Mouse (Mus musculus): ENCODE results near the gene C2cd3. TPM values are rescaled to one million over a fixed set of nuclear protein-coding genes. Genes with fewer than 3 reads are reported as not detected.

The C2cd3 gene
- polyA plus RNA-seq, 1 experiment from 2014 or later: 21.2 TPM

DNA sequence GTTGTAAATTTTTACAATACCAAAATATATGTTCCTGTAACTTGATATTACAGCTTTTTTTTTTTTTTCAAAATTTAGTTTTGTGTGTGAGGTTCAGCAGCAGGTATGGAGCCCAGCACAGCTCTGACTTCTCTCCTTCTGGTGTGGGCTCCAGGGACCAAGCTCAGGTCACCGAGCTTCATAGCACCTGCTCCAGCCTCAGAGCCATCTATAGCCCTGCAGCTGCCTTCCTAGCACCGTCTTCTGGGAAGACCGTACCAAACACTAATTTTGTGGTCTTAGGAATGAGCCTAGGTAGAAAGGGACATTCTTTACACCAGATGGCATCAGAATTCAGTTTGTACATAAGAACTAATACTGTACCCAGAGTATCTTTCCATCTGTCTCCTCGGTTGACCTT, 36.7 kb downstream of the C2cd3 start:
- Histone ChIP-seq H3K4me1 (replicated peaks) (no peaks in the 10 kb centered on the region), H3K27me3 (no peaks in the 10 kb centered on the region), H3K4me2 (no peak overlapping the region), H3K27ac (replicated peaks) (no peak overlapping the region), H3K4me3 (no peak overlapping the region), H3K9ac (no peak overlapping the region), H3K36me3 (peaks cover 89% of the 10 kb centered on the region), H3K9me3 (no peaks in the 10 kb centered on the region)
- WGBS: 96% methylated on average over 4 of the region's 4 CpGs
- ATAC-seq (ENCODE audit: low read depth): no peak

DNA sequence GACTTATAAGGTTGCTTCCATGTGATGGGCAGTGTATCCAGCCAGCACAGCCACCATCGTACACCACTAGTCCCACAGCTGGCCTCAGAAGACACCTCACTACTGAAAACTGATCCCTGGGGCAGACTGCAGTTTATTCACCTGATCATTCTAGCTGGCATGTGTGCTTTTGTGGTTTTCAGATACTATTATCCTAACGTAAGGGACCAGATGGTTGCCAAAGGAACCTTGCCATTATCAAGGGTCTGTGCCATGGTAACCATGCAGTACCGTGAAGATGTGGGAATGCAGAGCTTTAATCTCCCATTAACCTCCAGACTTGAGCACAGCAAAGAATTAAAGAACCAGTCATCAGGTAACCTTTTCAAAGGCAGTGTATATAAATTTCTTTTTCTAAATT, 53.8 kb downstream of the C2cd3 start:
- Histone ChIP-seq H3K27me3 (no peaks in the 10 kb centered on the region), H3K9ac (no peak overlapping the region), H3K36me3 (peaks cover 81% of the 10 kb centered on the region), H3K27ac (replicated peaks) (no peak overlapping the region), H3K9me3 (no peaks in the 10 kb centered on the region), H3K4me2 (no peak overlapping the region), H3K4me1 (replicated peaks) (no peaks in the 10 kb centered on the region), H3K4me3 (no peak overlapping the region)
- 76% methylated on average over 3 of the region's 3 CpGs for WGBS
- ATAC-seq (ENCODE audit: low read depth): no peak

DNA sequence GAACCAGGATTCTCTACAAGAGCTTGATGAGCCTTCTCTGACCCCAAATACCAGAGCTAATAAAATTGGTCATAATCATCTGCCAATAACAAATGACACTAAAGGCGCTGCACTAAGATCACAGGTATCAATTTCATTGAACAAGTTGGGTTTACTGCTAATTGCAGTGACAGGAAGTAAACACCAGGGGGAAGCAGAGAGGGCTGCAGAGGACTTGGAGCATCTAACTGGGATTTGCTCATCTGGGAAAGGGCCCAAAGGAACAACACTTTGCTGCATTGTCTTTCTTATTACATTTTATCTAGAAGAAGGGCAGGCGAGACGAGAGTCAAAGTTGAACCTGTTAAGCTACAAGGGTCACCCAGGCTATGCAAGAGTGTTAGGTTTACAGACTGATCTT, 57.1 kb downstream of the C2cd3 start:
- H3K36me3 ChIP-seq: peaks cover 86% of the 10 kb centered on the region
- H3K27me3 ChIP-seq: no peaks in the 10 kb centered on the region
- ATAC-seq (ENCODE audit: low read depth): no peak
- H3K4me2 ChIP-seq: no peak overlapping the region
- no peak overlapping the region for H3K4me3 ChIP-seq
- WGBS: 68% methylated on average over 3 of the region's 3 CpGs
- no peaks in the 10 kb centered on the region for H3K9me3 ChIP-seq
- H3K4me1 ChIP-seq (replicated peaks): no peaks in the 10 kb centered on the region
- H3K27ac ChIP-seq (replicated peaks): no peak overlapping the region
- no peak overlapping the region for H3K9ac ChIP-seq

DNA sequence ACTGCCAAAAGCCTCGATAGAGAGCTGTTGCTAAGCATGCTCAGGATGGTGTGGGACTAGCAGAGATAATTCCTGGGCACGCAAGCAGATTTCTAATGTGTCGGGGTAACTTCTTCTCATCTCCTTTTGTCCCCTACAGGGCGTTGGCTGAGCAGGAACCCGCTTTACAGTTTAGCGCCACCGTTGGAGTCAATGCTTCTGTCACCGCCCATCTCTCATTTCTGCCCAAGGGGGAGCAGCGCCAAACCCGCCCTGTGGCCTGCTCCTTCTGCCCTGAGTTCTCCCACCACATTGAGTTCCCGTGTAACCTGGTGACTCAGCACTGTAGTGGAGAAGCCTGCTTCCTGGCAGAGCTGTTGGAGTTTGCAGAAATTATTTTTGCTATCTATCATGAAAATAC, 57.9 kb downstream of the C2cd3 start:
- Histone ChIP-seq H3K36me3 (peaks cover 81% of the 10 kb centered on the region), H3K4me2 (no peak overlapping the region), H3K4me1 (replicated peaks) (no peaks in the 10 kb centered on the region), H3K9ac (no peak overlapping the region), H3K4me3 (no peak overlapping the region), H3K9me3 (no peaks in the 10 kb centered on the region), H3K27me3 (no peaks in the 10 kb centered on the region), H3K27ac (replicated peaks) (no peak overlapping the region)
- 90% methylated on average over 11 of the region's 11 CpGs for WGBS
- no peak for ATAC-seq (ENCODE audit: low read depth)

DNA sequence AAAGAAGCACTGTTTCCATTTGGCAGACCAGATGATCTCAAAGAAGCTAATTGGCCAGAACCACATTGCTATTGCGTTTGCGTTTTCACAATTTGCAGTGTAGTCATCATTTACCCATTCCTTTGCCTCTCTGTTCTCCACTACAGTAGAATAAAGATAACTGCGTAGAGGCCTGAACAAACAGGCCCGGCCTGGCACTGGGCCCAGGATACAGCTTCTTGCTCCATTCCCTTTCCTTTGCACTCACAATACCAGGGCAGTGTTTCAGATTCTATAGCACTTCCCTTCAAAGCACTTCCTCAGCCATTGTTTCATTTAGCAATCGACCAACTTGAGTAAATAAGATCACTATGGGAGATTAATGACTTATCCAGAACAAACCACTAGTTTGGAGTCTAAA, 59.1 kb downstream of the C2cd3 start:
- Histone ChIP-seq H3K27ac (replicated peaks) (no peak overlapping the region), H3K9me3 (no peaks in the 10 kb centered on the region), H3K9ac (no peak overlapping the region), H3K36me3 (peaks cover 81% of the 10 kb centered on the region), H3K4me3 (no peak overlapping the region), H3K4me1 (replicated peaks) (no peaks in the 10 kb centered on the region), H3K4me2 (no peak overlapping the region), H3K27me3 (no peaks in the 10 kb centered on the region)
- ATAC-seq (ENCODE audit: low read depth): no peak
- WGBS: 74% methylated on average over 5 of the region's 5 CpGs

DNA sequence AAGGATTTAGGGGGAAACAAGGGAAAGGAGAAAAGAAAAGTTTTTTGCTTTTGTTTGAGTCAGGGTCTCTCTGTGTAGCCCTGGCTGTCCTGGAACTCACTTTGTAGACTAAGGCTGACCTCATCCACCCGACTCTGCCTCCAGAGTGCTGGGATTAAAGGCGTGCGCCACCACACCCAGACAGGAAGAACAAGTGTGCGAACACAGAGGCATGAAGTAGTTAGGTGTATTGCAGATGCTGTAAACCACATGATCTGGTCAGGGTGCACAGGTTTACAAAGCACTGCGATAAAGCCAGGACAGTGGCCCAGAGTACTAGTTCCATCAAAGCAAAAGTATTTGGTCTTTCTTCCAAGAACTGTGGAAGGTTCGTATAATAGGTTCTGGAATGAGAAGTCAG, 61.3 kb downstream of the C2cd3 start:
- Histone ChIP-seq H3K4me3 (no peak overlapping the region), H3K4me1 (replicated peaks) (no peaks in the 10 kb centered on the region), H3K27ac (replicated peaks) (no peak overlapping the region), H3K36me3 (peaks cover 83% of the 10 kb centered on the region), H3K27me3 (no peaks in the 10 kb centered on the region), H3K9ac (no peak overlapping the region), H3K4me2 (no peak overlapping the region), H3K9me3 (no peaks in the 10 kb centered on the region)
- WGBS: 96% methylated on average over 6 of the region's 6 CpGs
- ATAC-seq (ENCODE audit: low read depth): no peak

DNA sequence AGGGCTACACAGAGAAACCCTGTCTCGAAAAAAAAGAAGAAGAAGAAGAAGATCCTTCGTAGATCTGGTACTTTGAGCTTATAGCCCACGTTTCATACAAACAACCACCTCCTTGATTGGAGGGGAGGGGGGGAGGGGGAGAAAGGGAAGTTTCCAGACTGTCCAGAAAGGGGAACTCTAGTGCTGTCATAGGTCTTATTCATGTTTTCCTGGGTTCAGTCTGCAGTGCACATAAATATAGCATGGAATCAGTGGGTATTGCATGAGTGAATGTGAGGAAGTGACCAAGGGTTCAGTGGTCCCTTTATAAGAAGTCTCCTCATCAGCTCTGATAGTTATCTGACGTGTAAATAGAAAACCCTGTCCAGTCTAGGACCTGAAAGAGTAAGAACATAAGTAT, 71.7 kb downstream of the C2cd3 start:
- 89% methylated on average over 4 of the region's 4 CpGs for WGBS
- ATAC-seq (ENCODE audit: low read depth): no peak

DNA sequence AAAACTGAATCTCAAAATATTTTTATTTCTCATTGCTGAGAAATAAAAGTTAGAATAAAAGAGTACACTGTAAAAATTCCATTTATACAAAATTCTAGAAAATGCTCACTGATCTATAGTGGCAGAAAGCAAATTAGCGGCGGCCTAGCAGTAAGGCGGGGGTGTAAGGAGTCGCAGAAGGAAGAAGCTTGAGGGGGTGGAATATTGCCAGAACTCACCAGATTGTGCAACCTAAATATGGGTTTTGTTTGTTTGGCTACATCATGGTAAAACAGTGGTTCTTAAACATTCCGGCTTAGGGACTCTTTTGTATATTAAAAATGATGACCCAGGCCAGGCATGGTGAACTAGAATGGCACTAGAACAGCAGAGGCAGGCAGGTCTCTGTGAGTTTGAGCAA, 74.2 kb downstream of the C2cd3 start:
- H3K4me1 ChIP-seq (replicated peaks): no peaks in the 10 kb centered on the region
- no peaks in the 10 kb centered on the region for H3K9me3 ChIP-seq
- no peak for ATAC-seq (ENCODE audit: low read depth)
- H3K4me2 ChIP-seq: no peak overlapping the region
- peaks cover 89% of the 10 kb centered on the region for H3K36me3 ChIP-seq
- no peak overlapping the region for H3K27ac ChIP-seq (replicated peaks)
- H3K4me3 ChIP-seq: no peak overlapping the region
- no peak overlapping the region for H3K9ac ChIP-seq
- H3K27me3 ChIP-seq: no peaks in the 10 kb centered on the region
- 96% methylated on average over 5 of the region's 5 CpGs for WGBS

More for the DNA sequence above, 71.7 kb downstream of the C2cd3 start:
- no peak overlapping the region for H3K4me3 ChIP-seq
- H3K9ac ChIP-seq: no peak overlapping the region
- H3K27me3 ChIP-seq: no peaks in the 10 kb centered on the region
- no peaks in the 10 kb centered on the region for H3K4me1 ChIP-seq (replicated peaks)
- H3K4me2 ChIP-seq: no peak overlapping the region
- H3K9me3 ChIP-seq: no peaks in the 10 kb centered on the region
- H3K27ac ChIP-seq (replicated peaks): no peak overlapping the region
- H3K36me3 ChIP-seq: peaks cover 87% of the 10 kb centered on the region

DNA sequence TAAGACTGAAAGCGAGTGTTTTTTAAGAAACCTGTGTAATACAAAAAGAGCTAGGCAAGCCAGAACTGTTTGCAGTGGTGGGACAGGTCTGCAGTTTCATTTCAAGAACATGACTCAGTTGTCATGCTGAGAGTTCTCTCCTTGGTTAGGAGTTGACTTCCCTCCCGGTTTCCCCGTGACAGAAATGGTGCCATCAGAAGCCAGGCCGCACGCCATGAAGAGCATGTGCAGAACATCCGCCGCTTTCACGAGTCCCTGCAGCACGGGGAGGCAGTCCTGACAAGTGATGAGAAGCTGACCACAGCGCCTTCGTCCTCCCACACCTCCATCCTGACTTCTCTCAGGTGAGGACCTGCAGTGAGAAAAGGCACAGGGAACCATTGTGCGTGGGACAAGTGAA, 76.5 kb downstream of the C2cd3 start:
- Histone ChIP-seq H3K27me3 (no peaks in the 10 kb centered on the region), H3K4me3 (no peak overlapping the region), H3K4me2 (no peak overlapping the region), H3K27ac (replicated peaks) (no peak overlapping the region), H3K9me3 (no peaks in the 10 kb centered on the region), H3K4me1 (replicated peaks) (no peaks in the 10 kb centered on the region), H3K36me3 (peaks cover 91% of the 10 kb centered on the region), H3K9ac (no peak overlapping the region)
- WGBS: 95% methylated on average over 12 of the region's 12 CpGs
- no peak for ATAC-seq (ENCODE audit: low read depth)

DNA sequence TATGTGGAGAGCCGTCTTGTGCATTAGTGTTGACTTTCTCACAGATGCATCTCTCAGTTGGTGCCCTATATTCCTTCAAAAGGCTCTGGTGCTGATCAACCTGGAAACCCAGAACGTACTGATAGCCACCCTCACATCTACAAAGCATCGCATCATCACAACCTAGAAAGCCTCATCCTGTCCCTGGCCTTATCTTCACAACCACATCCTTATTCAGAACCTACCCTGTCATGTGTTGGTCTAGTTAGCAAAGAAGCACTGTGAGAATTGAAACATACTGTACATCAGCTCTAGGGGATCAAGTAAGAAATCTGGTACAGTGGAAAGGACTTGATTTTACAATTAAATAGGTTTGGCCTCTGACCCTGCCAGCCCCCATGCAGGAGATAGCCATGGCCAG, 77.0 kb downstream of the C2cd3 start:
- ATAC-seq (ENCODE audit: low read depth): no peak
- Histone ChIP-seq H3K27ac (replicated peaks) (no peak overlapping the region), H3K4me2 (no peak overlapping the region), H3K9me3 (no peaks in the 10 kb centered on the region), H3K27me3 (no peaks in the 10 kb centered on the region), H3K4me3 (no peak overlapping the region), H3K36me3 (peaks cover 91% of the 10 kb centered on the region), H3K9ac (no peak overlapping the region), H3K4me1 (replicated peaks) (no peaks in the 10 kb centered on the region)
- WGBS: 95% methylated on average over 3 of the region's 3 CpGs

DNA sequence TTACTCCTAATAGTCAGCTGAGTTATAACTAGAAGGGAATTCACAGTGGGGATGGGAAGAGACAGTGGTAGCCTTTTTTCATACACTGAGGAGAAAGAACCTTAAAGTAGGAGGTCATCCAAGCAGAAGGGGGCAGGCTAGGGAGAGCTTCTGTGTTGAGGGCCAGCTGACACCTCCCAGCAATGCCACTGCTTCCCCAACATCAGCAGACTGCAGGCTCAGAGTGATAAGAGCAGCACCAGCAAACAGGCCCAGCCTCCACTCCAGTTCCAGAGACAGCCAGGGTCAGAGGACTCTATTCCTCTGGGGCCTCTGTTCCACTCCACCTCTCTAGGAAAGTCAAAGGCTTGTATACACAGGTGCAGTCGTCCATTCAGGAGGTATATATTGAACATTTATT, 86.1 kb downstream of the C2cd3 start:
- Histone ChIP-seq H3K4me2 (no peak overlapping the region), H3K4me3 (no peak overlapping the region), H3K27me3 (no peaks in the 10 kb centered on the region), H3K9ac (no peak overlapping the region), H3K4me1 (replicated peaks) (no peaks in the 10 kb centered on the region), H3K36me3 (peaks cover 87% of the 10 kb centered on the region), H3K9me3 (no peaks in the 10 kb centered on the region), H3K27ac (replicated peaks) (no peak overlapping the region)
- no peak for ATAC-seq (ENCODE audit: low read depth)
- WGBS: 82% methylated on average over 1 of the region's 1 CpGs

DNA sequence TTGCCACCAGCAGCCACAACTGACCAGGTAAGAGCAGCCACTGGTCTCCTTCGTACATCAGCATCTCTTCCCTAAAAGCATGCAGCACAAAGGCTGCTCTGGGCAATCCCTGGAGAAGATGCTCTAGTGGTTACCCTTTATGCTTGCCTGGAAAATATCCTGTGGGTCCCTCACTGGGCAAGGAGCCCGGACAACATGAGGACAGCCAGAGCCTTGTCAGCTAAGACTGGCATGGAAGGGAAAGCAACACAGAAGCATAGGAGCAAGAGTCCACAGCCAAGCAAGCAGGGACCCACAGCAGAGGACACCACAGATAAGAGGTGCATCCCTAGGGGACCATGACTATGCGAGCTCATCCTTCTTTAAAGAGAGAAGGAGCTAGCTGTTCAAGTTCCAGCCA, 87.8 kb downstream of the C2cd3 start:
- no peaks in the 10 kb centered on the region for H3K9me3 ChIP-seq
- H3K4me3 ChIP-seq: no peak overlapping the region
- no peaks in the 10 kb centered on the region; the same call in 1 of the 2 replicates for H3K4me1 ChIP-seq (replicated peaks)
- no peak overlapping the region for H3K27ac ChIP-seq (replicated peaks)
- no peak for ATAC-seq (ENCODE audit: low read depth)
- no peak overlapping the region for H3K9ac ChIP-seq
- H3K27me3 ChIP-seq: no peaks in the 10 kb centered on the region
- H3K4me2 ChIP-seq: no peak overlapping the region
- WGBS: 88% methylated on average over 3 of the region's 3 CpGs
- H3K36me3 ChIP-seq: peaks cover 87% of the 10 kb centered on the region

DNA sequence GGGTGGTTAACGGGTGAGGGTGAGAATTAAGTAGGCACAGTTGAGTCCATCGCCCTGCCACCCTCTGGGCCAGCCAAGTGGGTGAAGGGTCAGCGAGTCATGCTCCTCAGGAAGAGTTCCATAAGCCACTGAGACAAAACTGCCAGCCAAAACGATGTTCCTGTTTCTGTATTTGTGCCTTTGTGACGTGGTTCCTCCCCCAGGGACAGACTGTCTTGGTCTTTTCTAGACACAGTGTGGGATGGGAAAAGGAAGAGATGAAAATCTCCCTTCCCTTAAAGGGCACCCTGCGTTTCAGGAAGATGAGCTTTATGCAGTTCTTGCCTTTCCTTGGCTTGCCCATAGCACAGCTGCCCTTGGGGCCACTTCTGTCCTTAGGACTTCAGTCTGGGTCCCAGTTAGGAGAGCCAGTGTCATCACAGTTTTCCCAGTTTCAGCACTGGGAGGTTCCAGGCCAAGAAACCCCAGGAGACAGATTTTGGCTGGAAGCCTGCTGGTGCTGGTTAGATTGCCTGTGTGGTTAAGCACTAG, 89.7 kb downstream of the C2cd3 start:
- no peaks in the 10 kb centered on the region for H3K9me3 ChIP-seq
- H3K36me3 ChIP-seq: peaks cover 78% of the 10 kb centered on the region
- no peak overlapping the region for H3K9ac ChIP-seq
- 82% methylated on average over 6 of the region's 6 CpGs for WGBS
- no peak overlapping the region for H3K27ac ChIP-seq (replicated peaks)
- no peaks in the 10 kb centered on the region; the same call in 1 of the 2 replicates for H3K4me1 ChIP-seq (replicated peaks)
- no peak for ATAC-seq (ENCODE audit: low read depth)
- H3K4me3 ChIP-seq: no peak overlapping the region
- H3K27me3 ChIP-seq: no peaks in the 10 kb centered on the region
- no peak overlapping the region for H3K4me2 ChIP-seq
